Mouse (Mus musculus): ENCODE data around the gene Rnf20. TPM values are rescaled to one million over a fixed set of nuclear protein-coding genes. Genes with fewer than 3 reads are reported as not detected.

The Rnf20 gene
- 53.3 and 57.4 TPM in 2 replicates for polyA plus RNA-seq (2015; fragmentation: Nextera tagmentation; extraction: Ambion mirVana)

- no peaks in the 10 kb centered on the region for H3K9me3 ChIP-seq
- no peaks in the 10 kb centered on the region for H3K27me3 ChIP-seq (replicated peaks)
- peaks cover 20% of the 10 kb centered on the region for H3K4me1 ChIP-seq
- peak within 1 kb of the TSS; percentile 90 for H3K4me2 ChIP-seq
- WGBS = 3% methylated on average over 37 of the region's 37 CpGs
- H3K4me3 ChIP-seq = peak within 1 kb of the TSS; percentile 97
- peak within 1 kb of the TSS; percentile 91 for H3K27ac ChIP-seq
- peaks cover 8% of the 10 kb centered on the region; the same call in 1 of the 2 replicates for H3K36me3 ChIP-seq (replicated peaks)
- ATAC-seq (replicated peaks) = peak; percentile 98
- H3K9ac ChIP-seq = peak within 1 kb of the TSS; percentile 96
These were observed at the start of gene Rnf20 for GRCm38 (mm10) chr4:49631319-49632138. TSS of gene Rnf20 (plus strand) at chr4:49632006.

- Histone ChIP-seq H3K9me3 (no peaks in the 10 kb centered on the region), H3K36me3 (replicated peaks) (peaks cover 23% of the 10 kb centered on the region), H3K27ac (no peak overlapping the region), H3K4me2 (no peak overlapping the region), H3K9ac (no peak overlapping the region), H3K4me1 (no peaks in the 10 kb centered on the region), H3K27me3 (replicated peaks) (no peaks in the 10 kb centered on the region), H3K4me3 (no peak overlapping the region)
- 0 out of 2 replicates have a peak, but pooled peaks have one; percentile 27 for ATAC-seq (replicated peaks)
- 58% methylated on average over 14 of the region's 14 CpGs for WGBS
These were observed 47.6 kb upstream of the Rnf20 start for GRCm38 (mm10) chr4:49583965-49584831.

GRCm38 (mm10) chr4:49585524-49586101 is 46.2 kb upstream of the Rnf20 start:
- Histone ChIP-seq H3K36me3 (replicated peaks) (peaks cover 23% of the 10 kb centered on the region), H3K4me2 (no peak overlapping the region), H3K27me3 (replicated peaks) (no peaks in the 10 kb centered on the region), H3K4me1 (no peaks in the 10 kb centered on the region), H3K9me3 (no peaks in the 10 kb centered on the region), H3K9ac (no peak overlapping the region), H3K4me3 (no peak overlapping the region), H3K27ac (no peak overlapping the region)
- ATAC-seq (replicated peaks) = no peak; the same call in 1 of the 2 replicates
- WGBS = 85% methylated on average over 7 of the region's 7 CpGs

- ATAC-seq (replicated peaks) = no peak
- Histone ChIP-seq H3K9ac (no peak overlapping the region), H3K27ac (no peak overlapping the region), H3K4me1 (no peaks in the 10 kb centered on the region), H3K36me3 (replicated peaks) (peaks cover 23% of the 10 kb centered on the region), H3K4me3 (no peak overlapping the region), H3K4me2 (no peak overlapping the region), H3K9me3 (no peaks in the 10 kb centered on the region), H3K27me3 (replicated peaks) (no peaks in the 10 kb centered on the region)
- WGBS = 91% methylated on average over 10 of the region's 10 CpGs
These were observed 45.0 kb upstream of the Rnf20 start for GRCm38 (mm10) chr4:49586811-49587210.

- H3K4me2 ChIP-seq = no peak overlapping the region
- 86% methylated on average over 2 of the region's 2 CpGs for WGBS
- no peak for ATAC-seq (replicated peaks)
- peaks cover 14% of the 10 kb centered on the region for H3K36me3 ChIP-seq (replicated peaks)
- H3K4me1 ChIP-seq = peaks cover 3% of the 10 kb centered on the region; the same call in 1 of the 2 replicates
- H3K9ac ChIP-seq = no peak overlapping the region
- H3K27me3 ChIP-seq (replicated peaks) = no peaks in the 10 kb centered on the region
- no peaks in the 10 kb centered on the region for H3K9me3 ChIP-seq
- no peak overlapping the region for H3K4me3 ChIP-seq
- no peak overlapping the region for H3K27ac ChIP-seq
These were observed 41.7 kb upstream of the Rnf20 start for GRCm38 (mm10) chr4:49590152-49590551.

GRCm38 (mm10) chr4:49596846-49597182 is 35.0 kb upstream of the Rnf20 start:
- H3K27me3 ChIP-seq (replicated peaks) = no peaks in the 10 kb centered on the region
- peak overlapping the region; percentile 83 for H3K9ac ChIP-seq
- WGBS = under 1% methylated on average over 20 of the region's 20 CpGs
- H3K4me3 ChIP-seq = peak overlapping the region; percentile 83
- H3K36me3 ChIP-seq (replicated peaks) = no peaks in the 10 kb centered on the region
- peak overlapping the region; percentile 60 for H3K4me2 ChIP-seq
- H3K4me1 ChIP-seq = peaks cover 11% of the 10 kb centered on the region
- H3K9me3 ChIP-seq = no peaks in the 10 kb centered on the region
- no peak; the same call in 1 of the 2 replicates for ATAC-seq (replicated peaks)
- H3K27ac ChIP-seq = peak overlapping the region; percentile 94

- peak within 1 kb of the TSS; percentile 94 for H3K27ac ChIP-seq
- peak; percentile 95 for ATAC-seq (replicated peaks)
- no peaks in the 10 kb centered on the region for H3K9me3 ChIP-seq
- peak within 1 kb of the TSS; percentile 83 for H3K9ac ChIP-seq
- H3K4me3 ChIP-seq = peak within 1 kb of the TSS; percentile 83
- WGBS = under 1% methylated on average over 76 of the region's 77 CpGs
- no peaks in the 10 kb centered on the region for H3K36me3 ChIP-seq (replicated peaks)
- H3K4me1 ChIP-seq = peaks cover 11% of the 10 kb centered on the region
- no peaks in the 10 kb centered on the region for H3K27me3 ChIP-seq (replicated peaks)
- H3K4me2 ChIP-seq = peak within 1 kb of the TSS; percentile 60
These were observed 34.4 kb upstream of the Rnf20 start, which contains the start of gene Tmem246 for GRCm38 (mm10) chr4:49597183-49598100. TSS of gene Tmem246 (minus strand) at chr4:49597876.

- Histone ChIP-seq H3K9me3 (no peaks in the 10 kb centered on the region), H3K27me3 (replicated peaks) (no peaks in the 10 kb centered on the region), H3K4me3 (no peak overlapping the region), H3K4me1 (peaks cover under 1% of the 10 kb centered on the region; the same call in 1 of the 2 replicates), H3K9ac (no peak overlapping the region), H3K36me3 (replicated peaks) (no peaks in the 10 kb centered on the region), H3K4me2 (no peak overlapping the region), H3K27ac (no peak overlapping the region)
- WGBS = 78% methylated on average over 2 of the region's 2 CpGs
- ATAC-seq (replicated peaks) = no peak
These were observed 28.6 kb upstream of the Rnf20 start for GRCm38 (mm10) chr4:49603161-49603560.

- no peaks in the 10 kb centered on the region for H3K9me3 ChIP-seq
- H3K4me3 ChIP-seq = no peak overlapping the region
- no peak overlapping the region for H3K4me2 ChIP-seq
- H3K9ac ChIP-seq = no peak overlapping the region
- no peak for ATAC-seq (replicated peaks)
- WGBS = 51% methylated on average over 1 of the region's 1 CpGs
- H3K27ac ChIP-seq = no peak overlapping the region
- H3K36me3 ChIP-seq (replicated peaks) = no peaks in the 10 kb centered on the region
- no peaks in the 10 kb centered on the region for H3K4me1 ChIP-seq
- H3K27me3 ChIP-seq (replicated peaks) = no peaks in the 10 kb centered on the region
These were observed 27.7 kb upstream of the Rnf20 start for GRCm38 (mm10) chr4:49604016-49604546.

GRCm38 (mm10) chr4:49604616-49605015 is 27.2 kb upstream of the Rnf20 start:
- no peaks in the 10 kb centered on the region for H3K36me3 ChIP-seq (replicated peaks)
- no peaks in the 10 kb centered on the region for H3K4me1 ChIP-seq
- WGBS = 87% methylated on average over 5 of the region's 5 CpGs
- no peak overlapping the region for H3K9ac ChIP-seq
- no peak for ATAC-seq (replicated peaks)
- no peaks in the 10 kb centered on the region for H3K9me3 ChIP-seq
- no peak overlapping the region for H3K4me2 ChIP-seq
- H3K4me3 ChIP-seq = no peak overlapping the region
- no peaks in the 10 kb centered on the region for H3K27me3 ChIP-seq (replicated peaks)
- no peak overlapping the region for H3K27ac ChIP-seq

- no peak overlapping the region for H3K4me2 ChIP-seq
- WGBS = 90% methylated on average over 1 of the region's 1 CpGs
- H3K9ac ChIP-seq = no peak overlapping the region
- H3K4me3 ChIP-seq = no peak overlapping the region
- H3K27me3 ChIP-seq (replicated peaks) = no peaks in the 10 kb centered on the region
- H3K4me1 ChIP-seq = no peaks in the 10 kb centered on the region
- no peak overlapping the region for H3K27ac ChIP-seq
- H3K36me3 ChIP-seq (replicated peaks) = no peaks in the 10 kb centered on the region
- no peaks in the 10 kb centered on the region for H3K9me3 ChIP-seq
- ATAC-seq (replicated peaks) = no peak
These were observed 26.3 kb upstream of the Rnf20 start for GRCm38 (mm10) chr4:49605459-49605858.
